Mouse (Mus musculus) limb, embryonic 14.5 days (tissue): ENCODE results near the gene Ankrd34a. TPM values are rescaled to one million over a fixed set of nuclear protein-coding genes. Genes with fewer than 3 reads are reported as not detected.

Source experiments
- ATAC-seq: fragments of 200-750 bp; cut with Nextera tagmentation; 2 replicates; pipeline ENCODE4 v1.8.0; 2017; ENCODE audit warnings: low read depth, moderate number of reproducible peaks, moderate TSS enrichment; ENCODE audit not compliant: low FRiP score
- DNase-seq: peaks from one replicate; pipeline ENCODE4 v3.0.0-alpha.2; 2015; ENCODE audit warnings: low spot score
- H3K27ac ChIP-seq: fragments of 300-500 bp; sonication (generic); replicated peaks from 2 replicates; pipeline ENCODE4 v1.5.1; 2014; ENCODE audit warnings: low read depth, mild to moderate bottlenecking, low read length, moderate library complexity, mixed read lengths
- H3K27me3 ChIP-seq: fragments of 300-500 bp; sonication (generic); 2 replicates; pipeline ENCODE4 v1.6.1; 2014; ENCODE audit warnings: low read length, mixed read lengths; ENCODE audit not compliant: control insufficient read depth, insufficient read depth
- H3K36me3 ChIP-seq: fragments of 300-500 bp; sonication (generic); 2 replicates; pipeline ENCODE4 v1.6.1; 2014; ENCODE audit warnings: mild to moderate bottlenecking, low read length, moderate library complexity, mixed read lengths; ENCODE audit not compliant: control insufficient read depth, insufficient read depth
- H3K4me1 ChIP-seq: fragments of 300-500 bp; sonication (generic); 2 replicates; pipeline ENCODE4 v1.6.1; 2014; ENCODE audit warnings: antibody characterized with exemption, low read length, mixed read lengths; ENCODE audit not compliant: control insufficient read depth, insufficient read depth
- H3K4me2 ChIP-seq: fragments of 300-500 bp; sonication (generic); replicated peaks from 2 replicates; pipeline ENCODE4 v1.6.1; 2014; ENCODE audit warnings: low read depth, mild to moderate bottlenecking, low read length, moderate library complexity; ENCODE audit not compliant: severe bottlenecking
- H3K4me3 ChIP-seq: fragments of 300-500 bp; sonication (generic); replicated peaks from 2 replicates; pipeline ENCODE4 v1.5.1; 2014; ENCODE audit warnings: low read length
- H3K9ac ChIP-seq: fragments of 300-500 bp; sonication (generic); 2 replicates; pipeline ENCODE4 v1.6.1; 2014; ENCODE audit warnings: mild to moderate bottlenecking, low read depth, low read length, moderate library complexity; ENCODE audit not compliant: severe bottlenecking
- H3K9me3 ChIP-seq: fragments of 300-500 bp; sonication (generic); 2 replicates; pipeline ENCODE4 v1.6.1; 2016; ENCODE audit warnings: low read length; ENCODE audit not compliant: control insufficient read depth
- POLR2A ChIP-seq: fragments of 200-500 bp; IDR thresholded peaks from 2 replicates; pipeline ENCODE4 v1.8.0; 2012; ENCODE audit warnings: inconsistent platforms, mild to moderate bottlenecking, moderate library complexity, borderline replicate concordance; ENCODE audit not compliant: insufficient read depth, insufficient read length; ENCODE audit errors: extremely low read depth
- WGBS: fragments of 180-500 bp; shearing (Covaris S2); extraction: QIAGEN DNeasy Blood & Tissue Kit; methylation state at CpG from one replicate; pipeline ENCODE4 v1.1.7; 2014; 5-methylcytosine and 5-hydroxymethylcytosine counted together
- polyA plus RNA-seq, 2 experiments: library from polyadenylated mRNA; depleted of rRNA in 1 of 2; stranded (reverse) in 1 of 2; unstranded in 1 of 2; fragments of >200 nt; fragmentation: Nextera tagmentation in 1 of 2; extraction: Ambion mirVana in 1 of 2; gene quantifications; 2 replicates each; pipeline versions ENCODE4 v1.2.1 to v1.2.3; 2012 to 2014

Ankrd34a gene
- polyA plus RNA-seq, 2 experiments = 1.8 to 2.7 TPM

GRCm38 (mm10) chr3:96599069-96599393, 2.6 kb downstream of the Ankrd34a start:
- TF ChIP-seq POLR2A = no peak
- Histone ChIP-seq H3K4me1 (peaks cover 45% of the 10 kb centered on the region), H3K27ac (no peak overlapping the region), H3K27me3 (no peaks in the 10 kb centered on the region), H3K36me3 (peaks cover 3% of the 10 kb centered on the region), H3K9me3 (no peaks in the 10 kb centered on the region), H3K4me3 (peak overlapping the region; percentile 45; the same call in 1 of the 2 replicates), H3K9ac (peak overlapping the region; percentile 66; the same call in 1 of the 2 replicates), H3K4me2 (peak overlapping the region; percentile 99)
- WGBS = 39% methylated on average over 8 of the region's 8 CpGs
- ATAC-seq (no peak), DNase-seq (no peak)

DNA sequence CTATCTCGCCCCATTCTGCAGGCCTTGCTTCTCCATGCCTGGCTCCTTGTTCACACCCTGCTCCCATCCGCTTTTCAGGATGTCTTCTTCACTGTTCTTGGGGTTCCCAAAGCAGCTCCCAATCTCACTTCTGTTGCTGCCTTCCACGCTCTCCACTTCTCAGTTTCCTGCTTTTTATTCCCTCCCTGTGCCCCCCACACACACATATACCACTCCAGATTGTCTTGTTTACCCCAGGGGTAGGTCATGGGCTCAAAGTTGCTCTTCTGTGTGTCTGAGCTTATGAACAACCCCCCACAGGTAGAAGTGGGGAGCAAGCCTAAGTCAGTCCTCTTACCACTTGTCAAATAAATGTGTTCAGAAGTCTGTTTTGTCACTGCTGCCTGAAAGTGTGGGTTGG, 3.0 kb downstream of the Ankrd34a start:
- 71% methylated on average over 3 of the region's 3 CpGs for WGBS
- Histone ChIP-seq H3K9me3 (no peaks in the 10 kb centered on the region), H3K4me1 (peaks cover 49% of the 10 kb centered on the region), H3K9ac (no peak overlapping the region), H3K4me2 (peak overlapping the region; percentile 99; the same call in 1 of the 2 replicates), H3K4me3 (peak overlapping the region; percentile 45; the same call in 1 of the 2 replicates), H3K27ac (no peak overlapping the region), H3K27me3 (no peaks in the 10 kb centered on the region), H3K36me3 (peaks cover 4% of the 10 kb centered on the region)
- DNase-seq (no peak), ATAC-seq (no peak)
- no peak for TF ChIP-seq POLR2A

DNA sequence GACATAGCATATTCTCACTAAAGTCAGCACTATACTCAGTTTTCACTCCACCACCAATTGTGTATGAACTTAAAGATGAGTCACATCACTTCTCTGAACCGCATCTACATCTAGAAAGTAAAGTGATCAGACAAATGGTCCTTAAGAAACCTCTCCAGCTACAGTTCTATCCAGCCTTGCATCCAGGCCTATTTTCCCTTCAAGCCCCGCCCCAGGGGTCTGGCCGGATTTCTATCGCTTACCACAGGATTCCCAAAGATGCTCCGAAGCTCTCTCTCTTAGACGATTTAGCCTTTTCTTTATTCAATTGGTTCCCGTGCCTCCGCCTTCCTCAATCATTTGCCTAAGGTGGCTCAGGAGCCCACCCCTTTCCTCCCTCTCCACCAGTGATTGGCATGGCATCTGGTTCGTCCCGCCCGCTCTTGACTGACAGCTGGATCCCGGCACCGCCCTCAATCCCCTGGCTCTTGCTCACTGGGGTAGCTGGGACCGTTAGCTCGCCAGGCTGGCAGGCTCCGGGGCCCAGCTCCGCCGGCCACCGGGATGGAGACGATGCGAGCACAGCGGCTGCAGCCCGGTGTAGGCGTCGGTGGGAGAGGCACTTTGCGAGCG, 4.3 kb downstream of the Ankrd34a start, which contains the start of gene Lix1l:
TSS of gene Lix1l (plus strand) at position 511 of the 612 bp plus-strand sequence.
- H3K4me3 ChIP-seq = peak within 1 kb of the TSS; percentile 74
- H3K36me3 ChIP-seq = peaks cover 4% of the 10 kb centered on the region
- H3K9ac ChIP-seq = peak within 1 kb of the TSS; percentile 86
- peaks cover 50% of the 10 kb centered on the region for H3K4me1 ChIP-seq
- H3K27ac ChIP-seq = peak within 1 kb of the TSS; percentile 91
- peak; percentile 95 for ATAC-seq
- WGBS = 1% methylated on average over 18 of the region's 27 CpGs
- H3K4me2 ChIP-seq = peak within 1 kb of the TSS; percentile 63
- peak; percentile 88; the same call in 1 of the 2 replicates for TF ChIP-seq POLR2A
- H3K27me3 ChIP-seq = no peaks in the 10 kb centered on the region
- DNase-seq = peak; percentile 98
- no peaks in the 10 kb centered on the region for H3K9me3 ChIP-seq

- Histone ChIP-seq H3K9me3 (no peaks in the 10 kb centered on the region), H3K4me3 (peak overlapping the region; percentile 74), H3K4me1 (peaks cover 45% of the 10 kb centered on the region), H3K36me3 (peaks cover 8% of the 10 kb centered on the region), H3K27ac (peak overlapping the region; percentile 91), H3K4me2 (peak overlapping the region; percentile 63), H3K27me3 (no peaks in the 10 kb centered on the region), H3K9ac (peak overlapping the region; percentile 86)
- peak; percentile 77 for DNase-seq
- TF ChIP-seq POLR2A = peak; percentile 72; the same call in 1 of the 2 replicates
- 6% methylated on average over 10 of the region's 40 CpGs for WGBS
- peak; percentile 66 for ATAC-seq
Measured at GRCm38 (mm10) chr3:96601251-96601787, 4.9 kb downstream of the Ankrd34a start.

- Histone ChIP-seq H3K27me3 (no peaks in the 10 kb centered on the region), H3K36me3 (peaks cover 9% of the 10 kb centered on the region), H3K9me3 (no peaks in the 10 kb centered on the region), H3K4me2 (peak overlapping the region; percentile 63), H3K4me3 (peak overlapping the region; percentile 74), H3K4me1 (peaks cover 37% of the 10 kb centered on the region), H3K27ac (peak overlapping the region; percentile 91), H3K9ac (peak overlapping the region; percentile 86)
- WGBS = 21% methylated on average over 10 of the region's 10 CpGs
- DNase-seq (peak; percentile 28), ATAC-seq (no peak)
- no peak for TF ChIP-seq POLR2A
Measured at GRCm38 (mm10) chr3:96601941-96602703, 5.7 kb downstream of the Ankrd34a start.
